ENCODE assay signal across 23 mouse cellular contexts in the genomic region with DNA sequence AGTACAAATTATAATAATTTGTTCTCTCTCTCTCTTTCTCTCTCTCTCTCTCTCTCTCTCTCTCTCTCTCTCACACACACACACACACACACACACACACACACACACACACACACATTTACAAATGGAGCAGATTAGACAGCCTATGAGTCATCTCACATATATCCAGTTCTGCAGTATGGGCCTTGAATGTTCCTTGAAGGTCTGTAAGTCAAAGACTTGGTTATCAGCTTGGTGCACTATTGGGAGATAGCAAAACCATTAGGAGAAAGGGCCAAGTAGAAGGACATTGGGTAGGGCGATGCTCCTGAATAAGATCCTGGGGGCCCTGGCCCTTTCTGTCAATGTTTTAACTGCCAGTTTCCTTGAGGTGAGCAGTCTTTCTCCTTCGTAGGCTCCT.
"Had no signal": no experiment of that assay in that cellular context is flagged by ENCODE, and none has a peak within 500 bp of the region (broad histone marks: within the 10 kb centered on the region; RNA-seq: fewer than 3 reads in every experiment).

No protein-coding gene starts in this region.

- H3K9ac ChIP-seq: intestine, embryonic 15.5 days; kidney, embryonic 15.5 days; limb, embryonic 12.5 days; limb, embryonic 15.5 days; liver, embryonic 13.5 days; midbrain, embryonic 12.5 days; midbrain, embryonic 15.5 days; stomach, embryonic 15.5 days had no signal

- ATAC-seq: intestine, embryonic 15.5 days; midbrain, embryonic 15.5 days had no signal

- H3K9me3 ChIP-seq: intestine, embryonic 15.5 days; kidney, embryonic 15.5 days; limb, embryonic 12.5 days; limb, embryonic 15.5 days; liver, embryonic 13.5 days; megakaryocyte, embryonic 14.5 days; midbrain, embryonic 12.5 days; midbrain, embryonic 15.5 days; stomach, embryonic 15.5 days had no signal

- H3K27me3 ChIP-seq: intestine, embryonic 15.5 days; kidney, embryonic 15.5 days; limb, embryonic 12.5 days; limb, embryonic 15.5 days; liver, embryonic 13.5 days; midbrain, embryonic 12.5 days; midbrain, embryonic 15.5 days; stomach, embryonic 15.5 days had no signal

- DNase-seq: kidney, adult 11 months; kidney, adult 8-10 months; kidney, postnatal 10 days; kidney, postnatal 36 days; layer of hippocampus, postnatal 36 days; left cerebral cortex, postnatal 4 days; liver, embryonic 13.5 days; lung, adult 2 months; lung, postnatal 14 days; lung, postnatal 4 days; retina, postnatal 1 day; right cerebral cortex, postnatal 25 days; spleen, adult 18-20 months; thymus, adult 18-20 months; thymus, postnatal 14 days had no signal

- H3K4me2 ChIP-seq: intestine, embryonic 15.5 days; kidney, embryonic 15.5 days; limb, embryonic 12.5 days; limb, embryonic 15.5 days; liver, embryonic 13.5 days; midbrain, embryonic 12.5 days; midbrain, embryonic 15.5 days; stomach, embryonic 15.5 days had no signal

- H3K27ac ChIP-seq: intestine, embryonic 15.5 days; kidney, embryonic 15.5 days; limb, embryonic 12.5 days; limb, embryonic 15.5 days; liver, embryonic 13.5 days; midbrain, embryonic 12.5 days; midbrain, embryonic 15.5 days; stomach, embryonic 15.5 days had no signal

- H3K4me1 ChIP-seq: intestine, embryonic 15.5 days; kidney, embryonic 15.5 days; limb, embryonic 12.5 days; limb, embryonic 15.5 days; liver, embryonic 13.5 days; midbrain, embryonic 12.5 days; midbrain, embryonic 15.5 days; stomach, embryonic 15.5 days had no signal

- H3K4me3 ChIP-seq: intestine, embryonic 15.5 days; kidney, embryonic 15.5 days; limb, embryonic 12.5 days; limb, embryonic 15.5 days; liver, embryonic 13.5 days; megakaryocyte, embryonic 14.5 days; midbrain, embryonic 12.5 days; midbrain, embryonic 15.5 days; stomach, embryonic 15.5 days had no signal

- H3K36me3 ChIP-seq: intestine, embryonic 15.5 days; kidney, embryonic 15.5 days; limb, embryonic 12.5 days; limb, embryonic 15.5 days; liver, embryonic 13.5 days; midbrain, embryonic 12.5 days; midbrain, embryonic 15.5 days; stomach, embryonic 15.5 days had no signal
